Mouse (Mus musculus): ENCODE measurements at regions not wholly inside any gene's neighbourhood (a gene's known extent, or its start where the extent isn't known, plus 50 kb on each side); places are given as distances from the start of the nearest gene placed in this dataset.
"Not testable (repeated sequence)": the region's sequence is repeated elsewhere in the genome, so short reads cannot be mapped to it uniquely, and the experiment has no call there.

GRCm38 (mm10) chr14:53806231-53806630, 447.7 kb downstream of the Dad1 start:
- ATAC-seq (replicated peaks; ENCODE audit: low FRiP score, low TSS enrichment, low read depth) (no peak), DNase-seq (ENCODE audit: low spot score) (peak; percentile 86)
- no peak overlapping the region for H3K4me3 ChIP-seq (ENCODE audit: low read depth, low read length)
- no peaks in the 10 kb centered on the region for H3K9me3 ChIP-seq (ENCODE audit: control insufficient read depth, low read length)
- H3K4me2 ChIP-seq (ENCODE audit: low read length): no peak overlapping the region
- H3K4me1 ChIP-seq (replicated peaks; ENCODE audit: control insufficient read depth, insufficient read depth, low read length): no peaks in the 10 kb centered on the region
- no peak overlapping the region for H3K27ac ChIP-seq (ENCODE audit: low read depth)
- H3K36me3 ChIP-seq (ENCODE audit: control insufficient read depth, insufficient read depth, low read length): no peaks in the 10 kb centered on the region
- 16% methylated on average over 3 of the region's 3 CpGs for WGBS
- H3K27me3 ChIP-seq (replicated peaks; ENCODE audit: control insufficient read depth, insufficient read depth, low read length): no peaks in the 10 kb centered on the region
- no peak overlapping the region for H3K9ac ChIP-seq (ENCODE audit: low read length)

GRCm38 (mm10) chr14:53803698-53804620, 449.9 kb downstream of the Dad1 start:
- peak; percentile 58; the same call in 1 of the 2 replicates for ATAC-seq (replicated peaks; ENCODE audit: low FRiP score, low TSS enrichment, low read depth)
- peak overlapping the region; percentile 16; the same call in 1 of the 2 replicates for H3K4me2 ChIP-seq (ENCODE audit: low read length)
- H3K27ac ChIP-seq (ENCODE audit: low read depth): no peak overlapping the region
- no peaks in the 10 kb centered on the region for H3K27me3 ChIP-seq (replicated peaks; ENCODE audit: control insufficient read depth, insufficient read depth, low read length)
- no peak overlapping the region for H3K9ac ChIP-seq (ENCODE audit: low read length)
- H3K9me3 ChIP-seq (ENCODE audit: control insufficient read depth, low read length): no peaks in the 10 kb centered on the region
- H3K4me3 ChIP-seq (ENCODE audit: low read depth, low read length): no peak overlapping the region
- peak; percentile 68 for DNase-seq (ENCODE audit: low spot score)
- H3K4me1 ChIP-seq (replicated peaks; ENCODE audit: control insufficient read depth, insufficient read depth, low read length): no peaks in the 10 kb centered on the region
- no peaks in the 10 kb centered on the region for H3K36me3 ChIP-seq (ENCODE audit: control insufficient read depth, insufficient read depth, low read length)
- WGBS: 28% methylated on average over 17 of the region's 17 CpGs

DNA sequence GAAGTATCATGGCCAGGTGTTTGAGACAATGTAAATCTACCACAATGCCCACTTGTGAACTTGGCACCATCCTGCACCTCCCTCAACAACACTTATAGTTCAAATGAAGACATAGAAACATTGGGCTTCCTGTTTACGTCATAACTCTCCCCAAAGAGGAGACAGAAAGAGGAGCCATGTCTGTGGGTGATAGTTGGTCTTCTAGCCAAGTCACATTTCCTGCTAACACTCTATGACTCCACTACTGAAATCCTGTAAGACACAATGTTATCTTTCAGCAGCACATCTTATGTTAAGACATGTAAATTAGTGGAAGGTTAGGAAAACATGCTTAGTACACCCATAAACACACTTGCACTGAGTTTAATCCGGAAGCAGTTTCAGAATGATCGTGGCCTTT, 451.4 kb downstream of the Dad1 start:
- Histone ChIP-seq H3K4me3 (ENCODE audit: low read depth, low read length) (no peak overlapping the region), H3K9me3 (ENCODE audit: control insufficient read depth, low read length) (no peaks in the 10 kb centered on the region), H3K36me3 (ENCODE audit: control insufficient read depth, insufficient read depth, low read length) (no peaks in the 10 kb centered on the region), H3K4me2 (ENCODE audit: low read length) (no peak overlapping the region), H3K4me1 (replicated peaks; ENCODE audit: control insufficient read depth, insufficient read depth, low read length) (no peaks in the 10 kb centered on the region), H3K9ac (ENCODE audit: low read length) (no peak overlapping the region), H3K27me3 (replicated peaks; ENCODE audit: control insufficient read depth, insufficient read depth, low read length) (no peaks in the 10 kb centered on the region), H3K27ac (ENCODE audit: low read depth) (no peak overlapping the region)
- 85% methylated on average over 3 of the region's 3 CpGs for WGBS
- ATAC-seq (replicated peaks; ENCODE audit: low FRiP score, low TSS enrichment, low read depth): no peak
- DNase-seq (ENCODE audit: low spot score): no peak

GRCm38 (mm10) chr14:53800508-53801136, 453.3 kb downstream of the Dad1 start:
- Histone ChIP-seq H3K36me3 (ENCODE audit: control insufficient read depth, insufficient read depth, low read length) (no peaks in the 10 kb centered on the region), H3K4me1 (replicated peaks; ENCODE audit: control insufficient read depth, insufficient read depth, low read length) (no peaks in the 10 kb centered on the region), H3K4me2 (ENCODE audit: low read length) (no peak overlapping the region), H3K4me3 (ENCODE audit: low read depth, low read length) (no peak overlapping the region), H3K27me3 (replicated peaks; ENCODE audit: control insufficient read depth, insufficient read depth, low read length) (no peaks in the 10 kb centered on the region), H3K9ac (ENCODE audit: low read length) (no peak overlapping the region), H3K9me3 (ENCODE audit: control insufficient read depth, low read length) (no peaks in the 10 kb centered on the region), H3K27ac (ENCODE audit: low read depth) (no peak overlapping the region)
- WGBS: 78% methylated on average over 11 of the region's 11 CpGs
- no peak for DNase-seq (ENCODE audit: low spot score)
- ATAC-seq (replicated peaks; ENCODE audit: low FRiP score, low TSS enrichment, low read depth): no peak

- H3K4me1 ChIP-seq (replicated peaks; ENCODE audit: control insufficient read depth, insufficient read depth, low read length); H3K36me3 ChIP-seq (ENCODE audit: control insufficient read depth, insufficient read depth, low read length); H3K27ac ChIP-seq (ENCODE audit: low read depth); H3K4me2 ChIP-seq (ENCODE audit: low read length); H3K4me3 ChIP-seq (ENCODE audit: low read depth, low read length); H3K27me3 ChIP-seq (replicated peaks; ENCODE audit: control insufficient read depth, insufficient read depth, low read length); H3K9ac ChIP-seq (ENCODE audit: low read length); H3K9me3 ChIP-seq (ENCODE audit: control insufficient read depth, low read length); DNase-seq (ENCODE audit: low spot score); ATAC-seq (replicated peaks; ENCODE audit: low FRiP score, low TSS enrichment, low read depth): not testable (repeated sequence)
- 55% methylated on average over 1 of the region's 1 CpGs for WGBS
Measured at GRCm38 (mm10) chr14:53795160-53795559, 458.7 kb downstream of the Dad1 start.

GRCm38 (mm10) chr14:53794527-53794926, 459.4 kb downstream of the Dad1 start:
- H3K27me3 ChIP-seq (replicated peaks; ENCODE audit: control insufficient read depth, insufficient read depth, low read length): no peaks in the 10 kb centered on the region
- H3K4me2 ChIP-seq (ENCODE audit: low read length): no peak overlapping the region
- H3K4me1 ChIP-seq (replicated peaks; ENCODE audit: control insufficient read depth, insufficient read depth, low read length): no peaks in the 10 kb centered on the region
- ATAC-seq (replicated peaks; ENCODE audit: low FRiP score, low TSS enrichment, low read depth) (no peak), DNase-seq (ENCODE audit: low spot score) (no peak)
- WGBS: 80% methylated on average over 5 of the region's 5 CpGs
- no peak overlapping the region for H3K27ac ChIP-seq (ENCODE audit: low read depth)
- no peaks in the 10 kb centered on the region for H3K36me3 ChIP-seq (ENCODE audit: control insufficient read depth, insufficient read depth, low read length)
- no peak overlapping the region for H3K9ac ChIP-seq (ENCODE audit: low read length)
- H3K4me3 ChIP-seq (ENCODE audit: low read depth, low read length): no peak overlapping the region
- H3K9me3 ChIP-seq (ENCODE audit: control insufficient read depth, low read length): no peaks in the 10 kb centered on the region

DNA sequence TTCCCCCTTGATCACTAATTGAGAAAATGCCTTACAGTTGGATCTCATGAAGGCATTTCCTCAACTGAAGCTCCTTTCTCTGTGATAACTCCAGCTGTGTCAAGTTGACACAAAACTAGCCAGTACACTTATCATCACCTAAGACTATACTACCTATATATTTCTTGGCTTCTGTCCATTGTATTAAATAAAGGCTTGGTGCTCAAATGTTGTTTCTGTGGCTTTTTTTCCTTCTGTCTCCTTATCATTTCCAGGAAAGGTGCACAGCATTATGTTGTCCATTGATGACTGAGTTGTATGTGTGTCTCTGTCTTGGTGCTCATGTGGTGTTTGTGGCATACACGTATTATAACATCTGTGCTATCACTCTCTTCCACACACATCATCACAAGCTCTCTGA, 461.5 kb downstream of the Dad1 start:
- H3K27ac ChIP-seq (ENCODE audit: low read depth); H3K4me2 ChIP-seq (ENCODE audit: low read length); H3K9me3 ChIP-seq (ENCODE audit: control insufficient read depth, low read length); H3K4me3 ChIP-seq (ENCODE audit: low read depth, low read length); DNase-seq (ENCODE audit: low spot score); H3K9ac ChIP-seq (ENCODE audit: low read length); ATAC-seq (replicated peaks; ENCODE audit: low FRiP score, low TSS enrichment, low read depth); H3K36me3 ChIP-seq (ENCODE audit: control insufficient read depth, insufficient read depth, low read length); H3K4me1 ChIP-seq (replicated peaks; ENCODE audit: control insufficient read depth, insufficient read depth, low read length); H3K27me3 ChIP-seq (replicated peaks; ENCODE audit: control insufficient read depth, insufficient read depth, low read length): not testable (repeated sequence)
- 84% methylated on average over 1 of the region's 1 CpGs for WGBS

- H3K27ac ChIP-seq (ENCODE audit: low read depth); H3K9ac ChIP-seq (ENCODE audit: low read length); H3K9me3 ChIP-seq (ENCODE audit: control insufficient read depth, low read length); DNase-seq (ENCODE audit: low spot score); H3K4me1 ChIP-seq (replicated peaks; ENCODE audit: control insufficient read depth, insufficient read depth, low read length); H3K36me3 ChIP-seq (ENCODE audit: control insufficient read depth, insufficient read depth, low read length); H3K4me2 ChIP-seq (ENCODE audit: low read length); ATAC-seq (replicated peaks; ENCODE audit: low FRiP score, low TSS enrichment, low read depth); H3K27me3 ChIP-seq (replicated peaks; ENCODE audit: control insufficient read depth, insufficient read depth, low read length); H3K4me3 ChIP-seq (ENCODE audit: low read depth, low read length): not testable (repeated sequence)
- 67% methylated on average over 2 of the region's 2 CpGs for WGBS
Measured at GRCm38 (mm10) chr14:53785547-53785946, 468.4 kb downstream of the Dad1 start.

Data from intestine, embryonic 14.5 days (tissue).